Mouse (Mus musculus): Measurements from ENCODE around the gene Abcb11. TPM values are rescaled to one million over a fixed set of nuclear protein-coding genes. Genes with fewer than 3 reads are reported as not detected.

The Abcb11 gene
- total RNA-seq, 2 experiments from 2014 or later: 0.12 TPM; not detected in 1

GRCm38 (mm10) chr2:69275875-69276274 is 66.5 kb downstream of the Abcb11 start:
- intact Hi-C loops (cut with DNase I): no loop called here
- DNase-seq: no peak

GRCm38 (mm10) chr2:69264069-69264618 is 78.3 kb downstream of the Abcb11 start:
- intact Hi-C loops (cut with DNase I): no loop called here

GRCm38 (mm10) chr2:69248221-69248755 is 94.1 kb downstream of the Abcb11 start:
- intact Hi-C loops (cut with DNase I): no loop called here
- peak; percentile 4 for DNase-seq

More at GRCm38 (mm10) chr2:69264069-69264618, 78.3 kb downstream of the Abcb11 start:
- no peak for DNase-seq

DNA sequence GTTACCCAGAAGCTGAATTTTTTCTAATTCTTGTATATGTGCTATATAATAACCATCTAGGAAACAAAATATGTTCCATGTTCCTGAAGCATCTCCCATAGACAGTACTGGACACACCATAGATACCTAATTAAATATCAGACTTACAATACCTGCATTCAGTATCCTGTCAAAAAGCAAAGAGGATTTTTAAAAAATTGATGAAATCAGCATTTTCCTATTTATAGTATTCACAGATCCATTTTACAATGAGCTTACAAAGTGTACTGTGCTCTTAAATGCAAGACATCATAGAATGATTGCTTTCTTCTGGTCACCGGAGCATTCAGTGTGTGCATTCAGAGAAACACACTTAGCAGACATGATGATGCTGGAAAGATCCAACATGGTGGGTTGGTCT is 95.3 kb downstream of the Abcb11 start:
- intact Hi-C loops (cut with DNase I): no loop called here
- DNase-seq: no peak

GRCm38 (mm10) chr2:69244924-69245323 is 97.5 kb downstream of the Abcb11 start:
- peak; percentile 29 for DNase-seq
- intact Hi-C loops (cut with DNase I): no loop called here

GRCm38 (mm10) chr2:69239315-69239714 is 103.1 kb downstream of the Abcb11 start:
- DNase-seq: no peak
- intact Hi-C loops (cut with DNase I): no loop called here

DNA sequence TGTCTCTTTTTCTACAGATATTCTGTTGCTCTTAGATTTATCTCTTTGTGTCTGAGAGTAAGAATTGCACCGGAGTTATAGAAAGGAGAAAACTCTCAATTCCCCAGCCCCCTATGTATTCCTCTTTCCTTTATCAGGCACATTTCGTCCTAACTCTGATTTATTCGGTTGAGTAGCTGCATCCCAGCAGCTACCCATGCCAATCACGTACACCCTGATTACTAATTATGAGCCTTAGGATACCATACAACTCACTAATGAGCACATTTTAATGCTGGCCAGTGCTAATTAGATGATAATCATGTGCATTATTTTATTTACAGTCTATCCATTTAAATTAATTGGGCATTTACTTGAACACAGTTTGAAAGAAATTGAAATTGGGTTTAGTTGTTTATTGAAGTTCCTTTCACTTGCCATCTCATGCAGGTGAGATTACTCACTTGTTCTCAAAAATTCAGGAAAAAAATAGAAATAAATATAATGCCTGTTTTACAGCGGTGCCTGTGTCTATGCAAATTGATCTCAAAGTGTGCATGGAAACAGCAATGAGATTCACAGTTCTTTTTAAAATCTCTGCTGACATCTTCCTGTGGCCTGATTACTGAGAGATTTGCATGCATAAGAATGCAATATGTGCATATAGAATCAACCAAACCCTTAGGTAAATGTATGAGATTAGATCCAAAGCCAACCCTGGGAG is 107.3 kb downstream of the Abcb11 start:
- intact Hi-C loops (cut with DNase I): no loop called here
- no peak for DNase-seq

- intact Hi-C loops (cut with DNase I): no loop called here
- no peak for DNase-seq
These were observed 110.3 kb downstream of the Abcb11 start for GRCm38 (mm10) chr2:69232101-69232500.

GRCm38 (mm10) chr2:69230137-69230536 is 112.3 kb downstream of the Abcb11 start:
- DNase-seq: no peak
- intact Hi-C loops (cut with DNase I): no loop called here

DNA sequence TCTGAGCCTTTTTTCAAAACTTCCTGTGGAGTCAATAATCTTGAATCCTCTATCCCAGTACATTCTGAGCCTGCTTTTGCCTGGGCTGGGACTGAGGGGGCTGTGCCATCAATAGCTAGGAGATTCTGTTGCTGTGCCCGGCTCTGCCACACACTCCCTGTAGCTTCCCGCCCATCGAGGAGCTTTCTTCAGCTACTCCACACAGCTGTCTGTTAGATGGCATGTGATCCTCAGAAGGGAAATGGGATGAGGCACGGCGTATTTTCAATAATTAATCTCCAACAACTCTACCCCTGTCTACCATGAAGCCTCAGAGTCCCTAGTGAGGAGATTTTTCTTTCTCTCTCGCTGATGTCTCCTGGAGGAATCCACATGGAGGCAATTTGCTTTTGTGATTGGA is 113.8 kb downstream of the Abcb11 start:
- intact Hi-C loops (cut with DNase I): no loop called here
- DNase-seq: no peak

DNA sequence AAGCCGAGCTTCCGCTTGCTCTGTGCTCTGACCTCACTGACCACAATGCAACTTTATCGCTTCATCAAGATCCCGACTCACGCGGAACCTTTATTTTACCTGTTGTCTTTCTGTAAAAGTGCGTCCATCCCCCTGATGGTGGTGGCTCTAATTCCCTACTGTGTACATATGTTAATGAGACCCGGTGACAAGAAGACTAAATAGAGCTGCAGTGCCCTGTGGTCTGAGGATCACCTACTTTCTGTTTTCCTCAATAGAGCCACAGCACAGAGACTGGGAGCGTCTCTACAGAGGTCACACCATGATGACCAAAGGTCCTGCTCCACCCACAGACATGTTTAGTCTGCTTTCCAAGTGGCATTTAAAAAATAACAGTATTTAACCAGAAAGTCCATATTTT is 115.5 kb downstream of the Abcb11 start:
- intact Hi-C loops (cut with DNase I): no loop called here
- no peak for DNase-seq

- DNase-seq: no peak
- intact Hi-C loops (cut with DNase I): no loop called here
These were observed 117.7 kb downstream of the Abcb11 start for GRCm38 (mm10) chr2:69224724-69225123.

DNA sequence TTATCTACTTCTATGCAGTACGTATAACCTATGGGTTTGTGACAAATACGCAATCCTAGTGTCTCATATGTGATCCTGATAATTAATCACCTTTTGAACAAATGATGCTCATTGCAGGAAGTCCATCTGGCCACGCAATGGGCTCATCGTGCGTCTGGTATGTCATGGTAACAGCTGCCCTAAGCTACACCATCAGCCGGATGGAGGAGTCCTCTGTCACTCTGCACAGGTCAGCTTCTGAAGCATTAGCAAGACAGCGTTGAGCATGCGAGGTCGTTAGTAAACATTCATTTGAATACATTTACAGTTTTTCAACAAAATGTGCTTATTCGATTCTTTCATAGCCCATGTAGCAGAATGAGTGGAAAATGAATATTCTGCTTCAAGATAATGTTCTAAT is 119.6 kb downstream of the Abcb11 start:
- intact Hi-C loops (cut with DNase I): no loop called here
- DNase-seq: no peak

DNA sequence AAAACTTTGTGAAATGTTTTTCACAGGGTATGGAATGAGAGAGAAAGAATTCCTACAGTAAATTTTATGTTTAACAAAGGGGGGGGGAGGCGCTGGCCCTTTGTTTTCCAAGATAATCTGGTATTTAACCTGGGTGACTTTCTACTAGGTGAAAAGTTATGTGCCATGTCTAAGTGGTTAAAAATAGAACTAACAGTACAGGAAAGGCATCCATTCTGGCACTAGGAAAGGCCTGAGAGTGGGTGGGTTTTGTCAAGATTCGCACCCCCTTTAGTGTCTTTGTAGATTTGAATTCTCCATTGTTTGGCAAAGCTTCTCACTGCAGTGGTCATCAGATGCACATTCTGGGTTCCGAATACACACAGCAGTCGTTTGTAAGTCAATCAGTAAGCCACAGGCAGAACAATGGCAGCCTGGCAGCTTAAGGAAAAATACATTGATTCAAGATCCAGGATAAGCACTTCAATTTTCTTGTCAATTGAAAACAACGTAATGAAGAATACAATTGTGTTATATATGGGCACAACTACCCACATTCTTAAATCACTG is 120.5 kb downstream of the Abcb11 start:
- DNase-seq: no peak
- intact Hi-C loops (cut with DNase I): no loop called here

- intact Hi-C loops (cut with DNase I): no loop called here
- no peak for DNase-seq
These were observed 127.2 kb downstream of the Abcb11 start for GRCm38 (mm10) chr2:69215242-69215641.

GRCm38 (mm10) chr2:69212652-69213051 is 129.8 kb downstream of the Abcb11 start:
- intact Hi-C loops (cut with DNase I): no loop called here

GRCm38 (mm10) chr2:69210773-69211172 is 131.6 kb downstream of the Abcb11 start, which contains the start of gene G6pc2:
TSS of gene G6pc2 (plus strand) at chr2:69211073.
- intact Hi-C loops (cut with DNase I): no loop called here
- DNase-seq: no peak

More at GRCm38 (mm10) chr2:69212652-69213051, 129.8 kb downstream of the Abcb11 start:
- DNase-seq: no peak

DNA sequence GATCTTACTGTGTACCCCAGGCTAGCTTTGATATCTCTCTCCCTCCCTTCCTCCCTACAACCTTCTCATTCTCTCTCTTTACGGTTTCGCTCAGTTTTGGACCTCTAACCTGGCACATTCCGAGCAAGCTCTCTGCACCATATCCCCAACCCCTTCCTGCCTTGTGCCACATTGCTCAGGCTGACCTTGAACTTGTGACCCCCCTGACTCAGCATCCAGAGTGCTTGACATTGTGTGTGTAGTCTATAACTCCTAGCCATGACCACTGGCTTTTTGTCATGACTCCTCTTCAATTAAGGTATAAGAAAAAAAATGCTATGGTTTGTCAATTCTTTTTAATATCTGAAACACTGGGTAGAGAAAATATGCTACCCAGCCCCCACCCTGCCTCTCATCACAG is 132.7 kb downstream of the Abcb11 start:
- intact Hi-C loops (cut with DNase I): no loop called here
- DNase-seq: no peak

- intact Hi-C loops (cut with DNase I): no loop called here
These were observed 135.9 kb downstream of the Abcb11 start for GRCm38 (mm10) chr2:69206523-69206922.

GRCm38 (mm10) chr2:69205791-69206351 is 136.5 kb downstream of the Abcb11 start, which contains the start of gene Spc25:
TSS of gene Spc25 (minus strand) at chr2:69206194.
- intact Hi-C loops (cut with DNase I): no loop called here

More at GRCm38 (mm10) chr2:69206523-69206922, 135.9 kb downstream of the Abcb11 start:
- DNase-seq: no peak

GRCm38 (mm10) chr2:69205185-69205584 is 137.2 kb downstream of the Abcb11 start:
- DNase-seq: no peak
- intact Hi-C loops (cut with DNase I): no loop called here

More at GRCm38 (mm10) chr2:69205791-69206351, 136.5 kb downstream of the Abcb11 start, which contains the start of gene Spc25:
- peak; percentile 89 for DNase-seq
